Mouse (Mus musculus) brain, adult 2 months (tissue): ENCODE measurements at regions not wholly inside any gene's neighbourhood (a gene's known extent, or its start where the extent isn't known, plus 50 kb on each side); places are given as distances from the start of the nearest gene placed in this dataset.

Experiments used
- DNase-seq: peaks from one replicate; pipeline ENCODE4 v3.0.0; 2011; ENCODE audit warnings: low read depth, low spot score

GRCm38 (mm10) chr10:95622879-95623517, 50.3 kb downstream of the Anapc15-ps start:
- DNase-seq, result no peak

DNA sequence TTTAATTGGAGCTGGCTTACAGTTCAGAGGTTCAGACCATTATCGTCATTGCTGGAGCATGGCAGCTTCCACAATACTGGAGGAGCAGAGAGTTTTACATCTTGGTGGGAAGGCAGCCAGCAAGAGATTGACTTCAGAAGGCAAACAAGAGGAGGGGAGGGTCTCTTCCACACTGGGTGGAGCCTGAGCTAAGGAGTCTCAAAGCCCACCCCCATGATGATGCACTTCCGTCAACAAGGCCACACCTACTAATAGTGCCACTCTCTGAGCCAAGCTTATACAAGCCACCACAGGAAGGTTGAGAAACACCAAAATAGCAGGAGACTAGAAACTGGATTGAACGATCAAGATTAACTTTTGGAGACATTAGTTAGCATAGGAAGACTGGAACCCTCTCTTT, 52.5 kb downstream of the Anapc15-ps start:
- no peak for DNase-seq

DNA sequence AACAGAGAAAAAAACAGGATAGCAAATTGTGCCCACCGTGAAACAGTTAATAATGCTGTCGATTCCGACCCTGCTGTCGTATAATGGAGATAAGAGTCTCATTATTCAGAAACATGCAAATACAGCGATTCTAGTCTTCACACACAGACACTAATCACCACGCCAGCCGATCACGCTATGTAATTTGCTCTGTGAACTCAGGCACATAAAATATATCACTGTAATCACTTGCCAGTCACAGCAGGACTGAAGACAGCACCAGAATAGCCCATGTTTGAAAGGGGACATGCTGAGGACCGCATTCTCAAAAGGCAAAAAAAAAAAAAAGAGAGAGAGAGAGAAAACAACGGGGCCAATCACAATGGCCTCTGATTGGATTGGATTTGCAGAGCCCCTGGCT, 53.6 kb downstream of the Anapc15-ps start:
- no peak for DNase-seq

DNA sequence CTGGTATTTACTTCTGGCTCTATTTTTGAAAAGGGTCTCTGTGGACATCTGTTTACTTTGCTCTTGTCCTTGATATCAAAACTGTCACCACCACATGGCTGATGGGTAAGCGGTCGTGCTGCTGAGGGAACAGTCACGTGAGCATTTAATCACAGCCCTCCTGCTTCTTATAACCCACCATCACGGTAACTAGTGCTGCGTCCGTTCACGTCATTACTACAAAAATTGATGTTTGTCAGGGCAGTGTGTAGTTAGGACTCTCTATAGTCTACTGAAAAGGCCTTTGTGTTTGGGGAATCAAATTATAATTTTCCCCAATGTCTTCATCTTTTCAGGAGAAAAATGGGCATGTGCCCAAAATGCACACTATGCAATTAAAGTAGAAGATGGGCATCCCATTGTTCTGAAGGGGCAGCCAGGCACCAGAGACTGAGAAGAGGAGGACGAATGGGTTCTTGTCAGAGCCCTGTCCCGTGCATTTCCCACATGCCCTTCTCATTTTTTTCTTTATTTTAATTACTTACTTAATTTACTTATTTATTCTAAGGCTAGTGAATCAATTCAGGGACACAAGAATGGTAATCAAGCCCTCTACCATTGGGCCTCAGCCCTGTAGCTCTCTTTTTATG, 54.6 kb upstream of the Nudt4 start:
- no peak for DNase-seq

GRCm38 (mm10) chr10:95616821-95617220, 52.9 kb upstream of the Nudt4 start:
- DNase-seq, result no peak

- DNase-seq, result peak; percentile 85
Observed at GRCm38 (mm10) chr10:95615849-95616650, 52.1 kb upstream of the Nudt4 start.
